Mouse (Mus musculus) layer of hippocampus, postnatal 36 days (tissue): ENCODE data around the gene Tshz2. TPM values are rescaled to one million over a fixed set of nuclear protein-coding genes. Genes with fewer than 3 reads are reported as not detected.

Experiments used
- DNase-seq, 2 experiments: peaks; one replicate each; pipeline ENCODE4 v3.0.0; 2022
- total RNA-seq, 2 experiments: library from RNA; stranded (reverse); gene quantifications; 2 replicates each; pipeline ENCODE4 v1.2.3; 2021

Gene Tshz2
- total RNA-seq, 2 experiments from 2014 or later = 29.6 to 34.3 TPM

DNA sequence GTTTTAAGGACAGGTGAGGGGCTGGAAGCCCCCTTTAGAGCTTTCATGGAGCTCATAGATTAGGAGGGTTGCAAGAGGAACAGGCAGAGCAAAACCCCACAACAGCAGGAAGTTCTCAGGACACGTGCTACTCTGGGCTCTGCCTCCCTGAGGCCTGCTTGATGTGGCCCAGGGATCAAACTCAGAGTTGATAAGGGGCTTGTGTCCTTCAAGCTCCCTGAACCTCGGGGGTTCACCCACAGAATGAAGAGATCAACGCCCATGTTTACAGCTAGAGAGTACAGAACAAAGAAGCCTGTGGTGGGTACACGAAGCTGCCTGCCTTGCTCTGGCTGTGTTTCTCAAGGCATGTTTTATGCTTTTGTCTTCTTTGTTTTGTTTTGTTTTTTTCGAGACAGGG, 417.8 kb downstream of the Tshz2 start:
- no peak for DNase-seq

GRCm38 (mm10) chr2:170051441-170051840, 418.6 kb downstream of the Tshz2 start:
- peak; percentile 53 to 57 for DNase-seq

DNA sequence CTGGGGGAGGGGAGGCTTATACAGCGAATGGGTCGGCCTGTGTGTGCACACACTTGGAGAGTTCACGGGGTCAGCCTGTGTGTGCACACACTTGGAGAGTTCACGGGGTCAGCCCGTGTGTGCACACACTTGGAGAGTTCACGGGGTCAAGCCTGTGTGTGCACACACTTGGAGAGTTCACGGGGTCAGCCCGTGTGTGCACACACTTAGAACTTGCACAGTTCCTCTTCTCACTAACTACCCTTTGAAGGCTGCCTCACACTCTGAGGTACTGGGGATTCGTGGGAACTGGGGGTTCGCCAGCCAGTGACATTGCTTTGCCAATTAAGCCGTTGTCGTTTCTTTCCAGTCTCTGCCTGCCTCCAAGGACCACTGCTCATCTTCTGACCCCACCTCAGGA, 422.1 kb downstream of the Tshz2 start:
- DNase-seq = no peak

- no peak for DNase-seq
Measured at GRCm38 (mm10) chr2:170055413-170055812, 422.6 kb downstream of the Tshz2 start.

DNA sequence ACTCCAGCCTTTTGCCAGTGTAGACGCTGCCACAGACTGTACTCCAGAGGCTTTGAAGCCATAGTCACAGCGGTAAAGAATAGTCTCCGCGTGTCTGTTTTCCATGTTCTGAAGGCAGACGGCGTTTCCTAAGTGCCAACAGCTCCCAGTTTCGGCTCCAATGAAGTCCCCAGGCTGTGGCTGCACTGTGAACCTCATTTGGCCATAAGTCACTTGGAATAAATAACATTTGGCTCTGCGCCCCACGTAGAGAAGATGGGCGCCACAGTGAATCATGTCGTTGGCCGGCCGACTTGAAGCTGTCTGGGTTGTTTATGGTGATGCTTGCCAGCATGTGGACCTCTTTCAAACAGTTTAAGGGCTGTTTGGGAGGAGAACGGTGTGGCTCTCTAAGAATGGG, 426.0 kb downstream of the Tshz2 start:
- DNase-seq = no peak

GRCm38 (mm10) chr2:170060066-170060465, 427.3 kb downstream of the Tshz2 start:
- DNase-seq = no peak

GRCm38 (mm10) chr2:170062378-170062777, 429.6 kb downstream of the Tshz2 start:
- no peak for DNase-seq

GRCm38 (mm10) chr2:170069976-170070375, 437.2 kb downstream of the Tshz2 start:
- DNase-seq = no peak

DNA sequence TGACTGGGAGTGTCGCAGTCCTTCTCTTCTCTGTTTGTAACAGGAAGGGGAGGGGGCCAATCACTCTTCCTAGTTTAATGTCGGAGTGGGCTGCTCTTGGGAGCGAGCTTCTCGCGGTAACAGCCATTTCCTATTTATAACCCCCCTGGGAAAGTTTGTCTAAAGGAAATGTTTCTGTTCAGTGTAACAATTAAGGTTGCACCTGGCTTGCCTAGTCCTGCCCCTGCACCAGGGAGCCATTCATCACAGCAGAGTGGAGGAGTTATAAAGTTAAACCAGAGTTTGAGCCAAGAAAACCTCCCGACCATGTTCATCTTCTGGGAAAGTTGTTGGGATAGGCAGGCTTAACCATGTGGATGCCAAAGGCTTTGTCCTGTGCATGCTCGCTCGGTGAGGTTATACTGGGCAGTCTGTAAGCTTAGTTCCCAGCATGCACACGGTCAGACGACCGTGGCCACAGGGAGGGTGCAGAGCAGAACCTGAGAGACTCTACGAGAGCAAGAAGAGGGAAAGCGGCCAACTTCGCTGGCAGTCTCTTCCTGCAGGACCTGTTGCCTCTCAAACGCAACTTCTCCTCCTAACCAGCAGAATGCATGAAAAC, 437.9 kb downstream of the Tshz2 start:
- DNase-seq = no peak

DNA sequence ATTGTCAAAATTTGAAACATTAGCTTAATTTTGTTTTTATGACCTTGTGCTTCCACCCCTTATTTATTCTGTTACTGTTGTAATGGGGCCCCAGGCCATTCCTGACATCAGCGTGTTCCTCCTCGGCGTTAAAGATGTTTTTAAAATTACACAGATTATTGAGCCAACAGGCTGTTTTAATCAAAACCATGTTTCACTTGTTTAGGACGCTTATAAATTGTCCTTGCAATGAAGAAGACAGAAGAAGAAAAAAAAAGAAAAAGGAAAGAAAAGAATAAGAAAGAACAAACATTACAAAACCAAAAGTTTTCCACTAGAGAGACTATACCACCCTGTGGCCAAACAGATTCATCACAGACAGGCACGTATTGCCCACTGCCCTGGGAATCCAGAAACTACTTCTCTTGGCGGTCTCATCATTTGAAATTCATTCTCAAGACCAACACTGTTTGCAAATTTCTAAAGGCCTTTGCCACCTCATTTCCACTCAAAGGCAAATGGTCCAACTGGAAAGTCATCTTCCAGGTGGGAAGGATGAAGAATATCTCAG, 444.2 kb downstream of the Tshz2 start:
- no peak for DNase-seq

- DNase-seq = no peak
Measured at GRCm38 (mm10) chr2:170078041-170078440, 445.2 kb downstream of the Tshz2 start.

GRCm38 (mm10) chr2:170078442-170079017, 445.7 kb downstream of the Tshz2 start:
- no peak for DNase-seq

DNA sequence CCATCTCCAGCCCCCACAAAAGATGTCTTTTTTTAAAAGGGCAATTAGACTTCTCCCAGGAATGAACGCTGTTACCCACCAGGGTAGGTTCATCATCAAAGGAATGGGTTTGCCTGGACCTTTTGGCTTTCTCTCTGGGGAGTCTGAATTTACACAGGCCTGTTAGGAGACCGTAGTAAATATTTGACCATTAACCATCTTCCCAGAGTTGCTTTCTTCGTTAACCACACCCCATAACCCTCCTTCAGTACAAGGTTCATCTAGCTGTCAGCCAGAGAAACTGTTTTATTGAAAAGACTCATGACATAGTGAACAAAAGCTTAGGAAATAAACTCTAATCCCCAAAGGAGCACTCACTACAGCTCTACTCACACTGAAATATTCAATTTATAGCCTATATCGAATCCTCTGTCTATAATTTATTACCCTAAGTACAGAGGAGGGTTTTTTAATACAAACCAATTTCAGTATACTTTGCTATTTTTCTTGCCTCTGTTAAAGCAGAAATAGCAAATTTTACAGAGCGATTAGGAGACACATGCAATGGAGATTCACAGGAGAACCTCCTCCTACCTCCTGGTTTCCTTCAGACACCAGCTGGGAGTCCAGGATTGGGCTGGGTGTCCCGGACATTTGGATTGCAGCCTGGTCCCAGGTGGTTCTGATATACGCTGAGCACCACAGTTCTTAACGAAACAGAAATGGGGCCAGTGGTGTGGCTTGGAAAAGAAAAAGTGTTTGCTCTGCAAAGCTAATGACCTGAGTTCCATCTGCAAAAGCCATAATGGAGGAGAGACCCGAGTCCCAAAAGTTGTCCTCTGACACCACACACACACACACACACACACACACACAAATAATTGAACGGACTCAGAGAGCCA, 459.0 kb downstream of the Tshz2 start:
- DNase-seq = no peak

DNA sequence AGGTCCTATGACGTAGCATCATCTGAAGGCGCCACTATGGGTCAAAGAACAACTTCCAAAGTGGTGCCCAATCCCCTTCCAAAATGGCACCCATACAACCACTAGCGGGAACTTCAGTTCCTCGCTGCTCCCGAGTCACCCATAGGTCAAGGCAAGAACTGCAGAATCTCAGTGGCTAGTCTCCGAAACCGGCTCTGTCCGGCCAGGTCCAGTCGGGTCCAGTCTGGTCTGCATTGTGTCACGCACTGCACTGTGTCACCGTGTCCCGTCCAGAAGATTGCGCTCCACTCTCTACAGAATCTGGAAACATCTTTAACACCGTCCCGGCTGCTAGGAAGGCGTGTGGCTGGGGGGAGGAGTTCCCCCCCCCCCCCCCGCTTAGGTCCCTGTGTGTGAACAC, 461.4 kb downstream of the Tshz2 start:
- DNase-seq = no peak

- no peak for DNase-seq
Measured at GRCm38 (mm10) chr2:170094871-170095270, 462.1 kb downstream of the Tshz2 start.

DNA sequence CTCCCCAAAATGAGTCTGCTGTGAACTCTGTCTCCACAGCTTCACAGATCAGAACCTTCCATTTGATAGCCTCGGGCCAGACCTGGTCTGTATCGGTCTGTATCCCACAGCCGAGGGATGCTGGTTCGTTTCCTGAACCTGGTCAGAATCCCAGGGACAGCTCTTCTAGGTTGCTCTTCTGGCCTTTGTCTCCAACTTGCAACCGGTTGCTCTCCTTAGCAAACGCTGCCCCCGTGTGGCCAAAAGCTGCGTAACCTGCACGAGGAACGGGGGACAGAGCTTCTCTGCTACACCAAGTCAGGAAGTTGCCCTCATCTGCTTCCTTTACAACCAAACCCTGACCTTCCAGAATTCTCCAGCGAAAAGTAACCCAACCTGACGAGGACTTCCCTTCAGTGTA, 468.3 kb downstream of the Tshz2 start:
- peak; percentile 82 to 90 for DNase-seq

- DNase-seq = no peak
Measured at GRCm38 (mm10) chr2:170101932-170102331, 469.1 kb downstream of the Tshz2 start.

- DNase-seq = no peak
Measured at GRCm38 (mm10) chr2:170103341-170103740, 470.5 kb downstream of the Tshz2 start.

DNA sequence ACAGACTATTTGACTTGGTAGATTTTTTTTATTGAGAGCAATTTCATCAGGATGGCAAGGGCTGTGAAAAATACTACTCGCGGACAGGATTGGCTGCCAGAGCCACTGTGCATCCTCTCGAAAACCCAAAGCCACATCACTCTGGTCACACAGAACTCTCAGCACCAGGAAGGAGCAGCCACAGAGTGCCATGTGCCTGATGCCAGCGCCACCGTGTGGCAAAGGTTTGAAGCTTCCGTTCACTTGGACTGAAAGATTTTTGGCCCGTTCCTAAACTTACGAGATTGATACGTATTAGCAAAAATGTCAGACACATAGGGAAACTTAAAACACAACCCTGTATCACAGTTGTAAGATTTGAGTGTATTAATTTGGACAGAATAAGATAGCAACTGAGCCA, 471.0 kb downstream of the Tshz2 start:
- peak; percentile 44 to 54 for DNase-seq

- DNase-seq = no peak
Measured at GRCm38 (mm10) chr2:170104396-170104795, 471.6 kb downstream of the Tshz2 start.

- DNase-seq = no peak
Measured at GRCm38 (mm10) chr2:170106000-170106399, 473.2 kb downstream of the Tshz2 start.

DNA sequence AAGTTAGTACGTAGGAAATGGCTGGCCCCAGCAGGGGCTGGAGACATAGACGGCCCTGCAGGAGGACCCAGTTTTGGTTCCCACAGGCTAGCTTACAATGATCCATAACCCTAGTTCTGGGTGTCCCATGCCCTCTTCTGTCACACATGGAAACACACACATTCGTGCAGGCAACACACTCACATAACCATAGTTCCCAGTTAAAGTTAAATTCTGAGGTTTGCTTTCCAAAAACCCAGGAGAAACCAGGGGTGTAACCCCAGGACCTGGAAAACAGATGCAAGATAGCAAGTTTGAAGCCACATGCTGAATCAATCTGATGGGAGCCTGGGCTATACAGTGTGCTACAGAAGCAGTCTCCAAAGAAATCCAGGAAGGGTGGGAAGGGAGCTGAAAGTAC, 475.0 kb downstream of the Tshz2 start:
- DNase-seq = no peak

DNA sequence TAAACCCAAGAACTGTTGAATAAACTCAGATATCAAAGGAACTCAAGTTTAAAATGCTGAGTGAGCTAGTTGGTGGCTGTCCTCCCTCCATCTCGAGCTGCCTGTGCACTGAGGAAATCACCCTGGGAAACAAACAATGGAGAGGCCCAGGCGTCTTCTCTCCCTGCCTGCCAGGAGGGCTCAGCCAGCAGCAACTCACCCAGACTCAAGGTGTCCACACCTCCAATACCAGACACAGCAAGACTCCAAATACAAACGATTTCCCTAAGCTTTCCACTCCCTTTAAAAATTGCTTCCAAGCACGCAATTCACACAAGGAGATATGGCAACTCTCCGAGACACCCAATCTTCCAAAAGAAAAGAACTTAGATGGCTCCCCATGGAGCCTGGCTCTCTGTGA, 476.7 kb downstream of the Tshz2 start:
- DNase-seq = no peak
